Mouse (Mus musculus) MEL (cell line): ENCODE data around the gene Nudt16l1. TPM values are rescaled to one million over a fixed set of nuclear protein-coding genes. Genes with fewer than 3 reads are reported as not detected.

Source experiments
- DNase-seq: peaks from one replicate; pipeline ENCODE4 v3.0.0; 2011; ENCODE audit warnings: low read depth, low spot score
- H3K27ac ChIP-seq: 2 replicates; pipeline ENCODE4 v1.5.1; 2012; ENCODE audit warnings: low read depth, mild to moderate bottlenecking, control low read depth, low read length, moderate library complexity; ENCODE audit not compliant: control insufficient read depth
- H3K27me3 ChIP-seq, 2 experiments: fragments of 150-350 bp in 1 of 2; sonication (generic) in 1 of 2; 2 replicates each; pipeline ENCODE4 v1.6.1; 2012; ENCODE audit warnings: low read length in 2 of 2, mild to moderate bottlenecking in 2 of 2, improper control_type of control experiment in 1 of 2, moderate library complexity in 1 of 2; ENCODE audit not compliant: insufficient read depth in 2 of 2, control insufficient read depth in 1 of 2
- H3K36me3 ChIP-seq, 2 experiments: 2 replicates each; pipeline ENCODE4 v1.6.1; 2012 to 2014; ENCODE audit warnings: low read length in 2 of 2, improper control_type of control experiment in 1 of 2, inconsistent platforms in 1 of 2, mild to moderate bottlenecking in 1 of 2; ENCODE audit not compliant: insufficient read depth in 2 of 2, control insufficient read depth in 1 of 2
- H3K4me1 ChIP-seq, 2 experiments: fragments of 150-350 bp in 1 of 2; sonication (generic) in 1 of 2; 2 replicates each; pipeline ENCODE4 v1.6.1; 2012; ENCODE audit warnings: low read length in 2 of 2, improper control_type of control experiment in 1 of 2, mild to moderate bottlenecking in 1 of 2; ENCODE audit not compliant: insufficient read depth in 2 of 2, control insufficient read depth in 1 of 2
- H3K4me3 ChIP-seq, 2 experiments: fragments of 150-350 bp in 1 of 2; sonication (generic) in 1 of 2; 2 replicates each; pipeline ENCODE4 v1.5.1; 2012; ENCODE audit warnings: low read depth in 2 of 2, low read length in 2 of 2, mild to moderate bottlenecking in 2 of 2, moderate library complexity in 2 of 2, control low read depth in 1 of 2, improper control_type of control experiment in 1 of 2; ENCODE audit not compliant: control insufficient read depth in 1 of 2, insufficient read depth in 1 of 2
- H3K79me2 ChIP-seq: 2 replicates; pipeline ENCODE4 v1.6.1; 2012; ENCODE audit warnings: mild to moderate bottlenecking, low read length, moderate library complexity; ENCODE audit not compliant: control insufficient read depth, poor library complexity, insufficient read depth
- H3K9ac ChIP-seq: 2 replicates; pipeline ENCODE4 v1.6.1; 2012; ENCODE audit warnings: low read depth, mild to moderate bottlenecking, control low read depth, low read length, moderate library complexity; ENCODE audit not compliant: control insufficient read depth, poor library complexity, severe bottlenecking
- H3K9me3 ChIP-seq: fragments of 150-350 bp; sonication (generic); replicated peaks from 2 replicates; pipeline ENCODE4 v1.6.1; 2012; ENCODE audit warnings: mild to moderate bottlenecking, low read length, improper control_type of control experiment, moderate library complexity; ENCODE audit not compliant: insufficient read depth
- CHD2 ChIP-seq: IDR thresholded peaks from 2 replicates; pipeline ENCODE4 v1.6.1; 2011; ENCODE audit warnings: low read length, improper control_type of control experiment
- CTCF ChIP-seq, 3 experiments: IDR thresholded peaks in 2 of 3; conservative IDR thresholded peaks in 1 of 3; 2 replicates each; pipeline ENCODE4 v1.5.1; 2011 to 2012; ENCODE audit warnings: low read length in 3 of 3, low read depth in 2 of 3, mild to moderate bottlenecking in 2 of 3, improper control_type of control experiment in 1 of 3, inconsistent platforms in 1 of 3, mixed read lengths in 1 of 3, moderate library complexity in 1 of 3; ENCODE audit not compliant: control insufficient read depth in 1 of 3, insufficient read depth in 1 of 3, poor library complexity in 1 of 3, severe bottlenecking in 1 of 3
- E2F4 ChIP-seq: IDR thresholded peaks from 2 replicates; pipeline ENCODE4 v1.6.1; 2011; ENCODE audit warnings: low read depth, low read length, improper control_type of control experiment, borderline replicate concordance
- EP300 ChIP-seq, 2 experiments: IDR thresholded peaks; 2 replicates each; pipeline ENCODE4 v1.6.1; 2011; ENCODE audit warnings: improper control_type of control experiment in 2 of 2, low read length in 2 of 2, low read depth in 1 of 2, mild to moderate bottlenecking in 1 of 2
- JUND ChIP-seq: IDR thresholded peaks from 2 replicates; pipeline ENCODE4 v1.6.1; 2011; ENCODE audit warnings: low read depth, mild to moderate bottlenecking, improper control_type of control experiment, low read length
- MAX ChIP-seq: IDR thresholded peaks from 2 replicates; pipeline ENCODE4 v1.6.1; 2011; ENCODE audit warnings: low read length, improper control_type of control experiment
- MYC ChIP-seq: IDR thresholded peaks from 2 replicates; pipeline ENCODE4 v1.6.1; 2011; ENCODE audit warnings: low read depth, mild to moderate bottlenecking, low read length, improper control_type of control experiment, moderate library complexity
- POLR2A ChIP-seq, 2 experiments: IDR thresholded peaks; 2 replicates each; pipeline ENCODE4 v1.6.1; 2011 to 2012; ENCODE audit warnings: low read length in 2 of 2, mild to moderate bottlenecking in 2 of 2, control low read depth in 1 of 2, improper control_type of control experiment in 1 of 2, low read depth in 1 of 2, moderate library complexity in 1 of 2; ENCODE audit not compliant: control insufficient read depth in 1 of 2, insufficient read depth in 1 of 2, poor library complexity in 1 of 2
- POLR2AphosphoS2 ChIP-seq: IDR thresholded peaks from 2 replicates; pipeline ENCODE4 v1.6.1; 2011; ENCODE audit warnings: low read length, improper control_type of control experiment
- RAD21 ChIP-seq: IDR thresholded peaks from 2 replicates; pipeline ENCODE4 v1.6.1; 2011; ENCODE audit warnings: mild to moderate bottlenecking, low read depth, low read length, improper control_type of control experiment
- SMC3 ChIP-seq: IDR thresholded peaks from 2 replicates; pipeline ENCODE4 v1.6.1; 2011; ENCODE audit warnings: low read depth, low read length, improper control_type of control experiment
- UBTF ChIP-seq: IDR thresholded peaks from 2 replicates; pipeline ENCODE4 v1.6.1; 2012; ENCODE audit warnings: low read depth, mild to moderate bottlenecking, inconsistent platforms, low read length, improper control_type of control experiment, moderate library complexity, borderline replicate concordance; ENCODE audit not compliant: insufficient read depth
- USF2 ChIP-seq, 2 experiments: IDR thresholded peaks; 2 replicates each; pipeline ENCODE4 v1.6.1; 2011 to 2012; ENCODE audit warnings: improper control_type of control experiment in 2 of 2, low read length in 2 of 2, borderline replicate concordance in 1 of 2, inconsistent platforms in 1 of 2, low read depth in 1 of 2, mild to moderate bottlenecking in 1 of 2; ENCODE audit not compliant: insufficient read depth in 1 of 2
- ZMIZ1 ChIP-seq: IDR thresholded peaks from 2 replicates; pipeline ENCODE4 v1.6.1; 2012; ENCODE audit warnings: low read depth, mild to moderate bottlenecking, inconsistent platforms, low read length, improper control_type of control experiment, moderate library complexity
- ZNF384 ChIP-seq: IDR thresholded peaks from 2 replicates; pipeline ENCODE4 v1.6.1; 2012; ENCODE audit warnings: low read depth, mild to moderate bottlenecking, inconsistent platforms, low read length, improper control_type of control experiment
- polyA plus RNA-seq, 2 experiments: library from polyadenylated mRNA; stranded (reverse) in 1 of 2; unstranded in 1 of 2; fragments of >175 nt in 1 of 2; fragments of >200 nt in 1 of 2; gene quantifications; 2 replicates each; pipeline versions ENCODE4 v1.2.1 to v1.2.4; 2012; ENCODE audit warnings: low replicate concordance in 2 of 2, low read depth in 1 of 2; ENCODE audit not compliant: insufficient read length in 2 of 2, insufficient read depth in 1 of 2, missing spikeins in 1 of 2
- total RNA-seq: library from RNA; depleted of rRNA; stranded (reverse); fragments of 300-350 nt; gene quantifications from 2 replicates; pipeline ENCODE4 v1.2.3, GENCODE M21; 2012

Gene Nudt16l1
- total and polyA plus RNA-seq, 3 experiments = 41.1 to 69.3 TPM; not detected in 1

DNA sequence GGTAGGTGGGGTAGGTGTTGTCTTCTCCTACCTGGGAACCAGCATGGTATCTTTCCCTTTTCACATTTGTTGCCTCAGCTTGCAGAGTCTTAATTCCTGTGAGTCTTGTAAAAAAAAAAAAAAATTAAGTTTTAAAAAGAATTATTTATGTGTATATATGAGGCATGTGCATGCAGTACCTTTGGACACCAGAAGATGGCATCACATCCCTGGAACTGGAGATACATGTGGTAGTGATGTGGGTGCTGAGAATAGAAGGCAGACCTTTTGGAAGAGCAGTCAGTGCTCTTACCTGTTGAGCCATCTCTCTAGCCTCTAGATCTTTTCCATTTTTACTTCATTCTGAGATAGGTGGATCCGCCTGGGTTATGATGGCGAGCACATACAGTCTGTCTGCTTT is 28.8 kb upstream of the Nudt16l1 start:
- peak; percentile 63 for DNase-seq
- Histone ChIP-seq H3K4me1 (no peaks in the 10 kb centered on the region), H3K27ac (no peak overlapping the region)

GRCm38 (mm10) chr16:4910758-4911157 is 27.8 kb upstream of the Nudt16l1 start:
- TF ChIP-seq EP300 (IDR thresholded peaks at IDR 0.05; ENCODE audit: low read depth in 1 of 2, low read length in 2 of 2) (no peak), RAD21 (no peak), POLR2A (IDR thresholded peaks at IDR 0.05; ENCODE audit: control insufficient read depth in 1 of 2, insufficient read depth in 1 of 2, low read depth in 1 of 2, low read length in 2 of 2, poor library complexity in 1 of 2) (no peak), CHD2 (no peak), MYC (no peak), UBTF (no peak)
- Histone ChIP-seq H3K36me3 (no peaks in the 10 kb centered on the region; a peak in 1 of 4 replicates), H3K4me3 (no peak overlapping the region), H3K4me1 (no peaks in the 10 kb centered on the region), H3K9ac (no peak overlapping the region), H3K27ac (no peak overlapping the region), H3K9me3 (no peaks in the 10 kb centered on the region), H3K27me3 (no peaks in the 10 kb centered on the region), H3K79me2 (no peaks in the 10 kb centered on the region)
- DNase-seq = no peak

More for the DNA sequence above, 28.8 kb upstream of the Nudt16l1 start:
- no peaks in the 10 kb centered on the region; a peak in 1 of 4 replicates for H3K36me3 ChIP-seq
- no peaks in the 10 kb centered on the region for H3K27me3 ChIP-seq
- no peak overlapping the region for H3K9ac ChIP-seq
- H3K79me2 ChIP-seq = no peaks in the 10 kb centered on the region
- no peak overlapping the region for H3K4me3 ChIP-seq
- TF ChIP-seq CTCF (IDR thresholded peaks at IDR 0.05 in 2 of 3, conservative IDR thresholded peaks at IDR 0.05 in 1 of 3; ENCODE audit: control insufficient read depth in 1 of 3, insufficient read depth in 1 of 3, low read depth in 2 of 3, low read length in 3 of 3, poor library complexity in 1 of 3, severe bottlenecking in 1 of 3) = peak; percentile 33 to 64 (median 54); a peak in 5 of 6 replicates
- no peak for TF ChIP-seq POLR2AphosphoS2
- TF ChIP-seq POLR2A (IDR thresholded peaks at IDR 0.05; ENCODE audit: control insufficient read depth in 1 of 2, insufficient read depth in 1 of 2, low read depth in 1 of 2, low read length in 2 of 2, poor library complexity in 1 of 2) = no peak
- peak; percentile 42 for TF ChIP-seq RAD21
- no peak for TF ChIP-seq USF2 (IDR thresholded peaks at IDR 0.05; ENCODE audit: borderline replicate concordance in 1 of 2, insufficient read depth in 1 of 2, low read depth in 1 of 2, low read length in 2 of 2)
- peak; percentile 39; the same call in 1 of the 2 replicates for TF ChIP-seq ZNF384
- no peak for TF ChIP-seq JUND
- TF ChIP-seq E2F4 = no peak
- no peak for TF ChIP-seq MYC
- peak; percentile 36; the same call in 1 of the 2 replicates for TF ChIP-seq SMC3
- TF ChIP-seq, all 39 proteins: peak for 4
- no peaks in the 10 kb centered on the region for H3K9me3 ChIP-seq

- H3K79me2 ChIP-seq = no peaks in the 10 kb centered on the region
- TF ChIP-seq ZMIZ1 (no peak), MAX (no peak)
- H3K27me3 ChIP-seq = no peaks in the 10 kb centered on the region
- no peaks in the 10 kb centered on the region for H3K4me1 ChIP-seq
- H3K36me3 ChIP-seq = no peaks in the 10 kb centered on the region; a peak in 1 of 4 replicates
- no peak overlapping the region for H3K4me3 ChIP-seq
- H3K27ac ChIP-seq = no peak overlapping the region
- no peaks in the 10 kb centered on the region for H3K9me3 ChIP-seq
- DNase-seq = no peak
- H3K9ac ChIP-seq = no peak overlapping the region
Observed at GRCm38 (mm10) chr16:4912074-4912648, 26.4 kb upstream of the Nudt16l1 start.
